Mouse (Mus musculus): ENCODE results near the gene Jmjd1c.

DNA sequence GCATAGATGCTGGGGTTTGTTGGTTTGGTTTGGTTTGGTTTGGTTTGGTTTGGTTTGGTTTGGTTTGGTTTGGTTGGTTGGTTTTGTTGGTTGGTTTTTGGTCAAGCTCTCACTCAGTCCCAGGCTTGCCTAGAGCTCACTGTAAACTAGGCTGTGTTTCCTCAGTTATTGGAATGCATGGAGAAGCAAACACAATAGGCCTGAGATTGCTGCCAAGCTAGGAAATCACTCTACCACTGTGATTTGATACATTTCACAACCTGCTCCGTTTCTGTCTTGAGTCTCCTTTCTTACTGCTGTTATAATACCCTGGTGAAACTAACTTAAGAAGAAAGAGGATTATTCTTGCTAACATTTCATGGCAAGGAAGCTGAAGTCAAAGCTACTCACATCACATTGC is 117.8 kb downstream of the Jmjd1c start:
- TF ChIP-seq CTCF (IDR thresholded peaks at IDR 0.05; ENCODE audit: borderline replicate concordance, insufficient read depth, low read depth, low read length) (no peak), POLR2A (IDR thresholded peaks at IDR 0.05; ENCODE audit: borderline replicate concordance, insufficient read depth, low read length) (no peak)

Data from cerebellum, adult 2 months (tissue).